ENCODE assay signal across 20 mouse cellular contexts in genomic region chr1:60811998-60812397, GRCm38 (mm10).
A peak's percentile ranks its signal among the peaks of the same experiment; 100 is the strongest.
DNase-seq lines count a peak whose midpoint lies in the region; ATAC-seq and TF ChIP-seq lines count a peak whose summit lies in the region.
"Had no signal": no experiment of that assay in that cellular context is flagged by ENCODE, and none has a peak within 500 bp of the region (broad histone marks: within the 10 kb centered on the region; RNA-seq: fewer than 3 reads in every experiment).

No protein-coding gene starts in this region.

- H3K4me3 ChIP-seq in heart, embryonic 11.5 days (ENCODE audit: low read depth, low read length) = no peak overlapping the region
- no peak overlapping the region for H3K4me3 ChIP-seq in kidney, embryonic 14.5 days (ENCODE audit: low read length)
- no peak overlapping the region for H3K4me3 ChIP-seq in hindbrain, postnatal 0 days (ENCODE audit: low read length)
- H3K4me3 ChIP-seq in kidney, embryonic 15.5 days (replicated peaks) = no peak overlapping the region
- H3K4me3 ChIP-seq: embryonic facial prominence, embryonic 13.5 days; forebrain, embryonic 12.5 days; hindbrain, embryonic 13.5 days had no signal

- no peaks in the 10 kb centered on the region for H3K27me3 ChIP-seq in heart, embryonic 11.5 days (ENCODE audit: control insufficient read depth, insufficient read depth, low read length)
- no peaks in the 10 kb centered on the region for H3K27me3 ChIP-seq in kidney, embryonic 14.5 days (ENCODE audit: control insufficient read depth, insufficient read depth, low read length)
- no peaks in the 10 kb centered on the region for H3K27me3 ChIP-seq in hindbrain, postnatal 0 days (ENCODE audit: insufficient read depth, low read length)
- no peaks in the 10 kb centered on the region for H3K27me3 ChIP-seq in kidney, embryonic 15.5 days
- H3K27me3 ChIP-seq: embryonic facial prominence, embryonic 13.5 days; forebrain, embryonic 12.5 days; hindbrain, embryonic 13.5 days had no signal

- no peaks in the 10 kb centered on the region for H3K36me3 ChIP-seq in heart, embryonic 11.5 days (ENCODE audit: control insufficient read depth, insufficient read depth, low read length)
- H3K36me3 ChIP-seq in kidney, embryonic 14.5 days (ENCODE audit: control insufficient read depth, insufficient read depth, low read length) = no peaks in the 10 kb centered on the region
- H3K36me3 ChIP-seq in hindbrain, postnatal 0 days (ENCODE audit: insufficient read depth, low read length) = no peaks in the 10 kb centered on the region
- no peaks in the 10 kb centered on the region for H3K36me3 ChIP-seq in kidney, embryonic 15.5 days
- H3K36me3 ChIP-seq: embryonic facial prominence, embryonic 13.5 days; forebrain, embryonic 12.5 days; hindbrain, embryonic 13.5 days had no signal

- no peak for TF ChIP-seq CTCF in hindbrain, postnatal 0 days (IDR thresholded peaks at IDR 0.05; ENCODE audit: low read depth)

- H3K4me1 ChIP-seq in heart, embryonic 11.5 days (ENCODE audit: control insufficient read depth, insufficient read depth, low read length) = 0 out of 2 replicates have a peak, but pooled peaks cover 3% of the 10 kb centered on the region
- no peaks in the 10 kb centered on the region for H3K4me1 ChIP-seq in kidney, embryonic 14.5 days (ENCODE audit: control insufficient read depth, insufficient read depth, low read length)
- H3K4me1 ChIP-seq in hindbrain, postnatal 0 days (ENCODE audit: insufficient read depth, low read length) = no peaks in the 10 kb centered on the region
- peaks cover 6% of the 10 kb centered on the region; the same call in 1 of the 2 replicates for H3K4me1 ChIP-seq in kidney, embryonic 15.5 days
- H3K4me1 ChIP-seq: embryonic facial prominence, embryonic 13.5 days had no signal

- H3K9me3 ChIP-seq in heart, embryonic 11.5 days (replicated peaks; ENCODE audit: control insufficient read depth, low read length) = no peaks in the 10 kb centered on the region
- no peaks in the 10 kb centered on the region for H3K9me3 ChIP-seq in kidney, embryonic 14.5 days (ENCODE audit: control insufficient read depth, low read length)
- H3K9me3 ChIP-seq in hindbrain, postnatal 0 days (ENCODE audit: low read length) = no peaks in the 10 kb centered on the region
- H3K9me3 ChIP-seq in kidney, embryonic 15.5 days (replicated peaks) = no peaks in the 10 kb centered on the region
- H3K9me3 ChIP-seq: embryonic facial prominence, embryonic 13.5 days; forebrain, embryonic 12.5 days; hindbrain, embryonic 13.5 days had no signal

- no peak overlapping the region for H3K4me2 ChIP-seq in heart, embryonic 11.5 days
- no peak overlapping the region for H3K4me2 ChIP-seq in kidney, embryonic 14.5 days (replicated peaks; ENCODE audit: low read depth, low read length)
- H3K4me2 ChIP-seq in hindbrain, postnatal 0 days (ENCODE audit: low read depth, low read length) = no peak overlapping the region
- no peak overlapping the region for H3K4me2 ChIP-seq in kidney, embryonic 15.5 days
- H3K4me2 ChIP-seq: embryonic facial prominence, embryonic 13.5 days; forebrain, embryonic 12.5 days; hindbrain, embryonic 13.5 days had no signal

- no peak for ATAC-seq in heart, embryonic 11.5 days (replicated peaks; ENCODE audit: insufficient number of reproducible peaks, low FRiP score, low TSS enrichment)
- peak; percentile 45 for ATAC-seq in CD4-positive, CD25-positive, alpha-beta regulatory T cell, adult 4 months
- ATAC-seq in granulocyte monocyte progenitor cell, adult 5-6 weeks (replicated peaks; ENCODE audit: poor library complexity, severe bottlenecking) = peak; percentile 81
- peak; percentile 47; the same call in 1 of the 2 replicates for ATAC-seq in monocyte, adult 5-6 weeks (replicated peaks; ENCODE audit: insufficient number of reproducible peaks, low FRiP score, low TSS enrichment, poor library complexity, severe bottlenecking)
- ATAC-seq in kidney, embryonic 14.5 days (ENCODE audit: low FRiP score, low TSS enrichment) = no peak
- no peak for ATAC-seq in hindbrain, postnatal 0 days
- no peak for ATAC-seq in kidney, embryonic 15.5 days (replicated peaks; ENCODE audit: low FRiP score)
- ATAC-seq: forebrain, embryonic 16.5 days; intestine, embryonic 16.5 days had no signal

- no peak overlapping the region for H3K27ac ChIP-seq in heart, embryonic 11.5 days (ENCODE audit: low read depth, low read length)
- H3K27ac ChIP-seq in kidney, embryonic 14.5 days (ENCODE audit: low read depth, low read length) = no peak overlapping the region
- no peak overlapping the region for H3K27ac ChIP-seq in hindbrain, postnatal 0 days
- no peak overlapping the region for H3K27ac ChIP-seq in kidney, embryonic 15.5 days
- H3K27ac ChIP-seq: embryonic facial prominence, embryonic 13.5 days; forebrain, embryonic 12.5 days; hindbrain, embryonic 13.5 days had no signal

- peak; percentile 35 to 37 for DNase-seq in heart, adult 18-20 months
- no peak for DNase-seq in hindbrain, postnatal 0 days (ENCODE audit: low spot score)
- DNase-seq: adrenal gland, adult 8-10 months; cerebellum, adult 11-12 months; cerebellum, adult 9-10 months; cerebellum, postnatal 25 days; gastrocnemius, postnatal 25 days; heart, postnatal 10 days; kidney, adult 2 months had no signal

- H3K9ac ChIP-seq in heart, embryonic 11.5 days (ENCODE audit: low read depth, low read length) = no peak overlapping the region
- no peak overlapping the region for H3K9ac ChIP-seq in kidney, embryonic 14.5 days (ENCODE audit: low read depth, low read length)
- no peak overlapping the region for H3K9ac ChIP-seq in hindbrain, postnatal 0 days (replicated peaks; ENCODE audit: low read length)
- no peak overlapping the region for H3K9ac ChIP-seq in kidney, embryonic 15.5 days
- H3K9ac ChIP-seq: embryonic facial prominence, embryonic 13.5 days; forebrain, embryonic 12.5 days; hindbrain, embryonic 13.5 days had no signal

- 60% methylated on average over 1 of the region's 1 CpGs for WGBS in heart, embryonic 11.5 days (ENCODE audit: insufficient replicate concordance)
- 78% methylated on average over 1 of the region's 1 CpGs for WGBS in kidney, embryonic 14.5 days
- 79% methylated on average over 1 of the region's 1 CpGs for WGBS in hindbrain, postnatal 0 days
- WGBS in kidney, embryonic 15.5 days = 69% methylated on average over 1 of the region's 1 CpGs

Comparison
In these comparisons a context has a peak if more than half of its experiments do, and no peak if none do; other contexts are left out.
1. ATAC-seq: peak in CD4-positive, CD25-positive, alpha-beta regulatory T cell, adult 4 months (single experiment), granulocyte monocyte progenitor cell, adult 5-6 weeks (single experiment) and monocyte, adult 5-6 weeks (single experiment); none in heart, embryonic 11.5 days (single experiment), kidney, embryonic 14.5 days (single experiment), hindbrain, postnatal 0 days (single experiment) and kidney, embryonic 15.5 days (single experiment).